Mouse (Mus musculus) megakaryocyte, embryonic 14.5 days (primary cell): ENCODE measurements at regions not wholly inside any gene's neighbourhood (a gene's known extent, or its start where the extent isn't known, plus 50 kb on each side); places are given as distances from the start of the nearest gene placed in this dataset.

Experiments
- FLI1 ChIP-seq: IDR thresholded peaks from 2 replicates; pipeline ENCODE4 v1.6.1; 2012; ENCODE audit warnings: low read length, inconsistent platforms, mixed read lengths
- GATA1 ChIP-seq: IDR thresholded peaks from 3 replicates; pipeline ENCODE4 v1.6.1; 2012; ENCODE audit warnings: mixed read lengths, low read length, inconsistent platforms, borderline replicate concordance

DNA sequence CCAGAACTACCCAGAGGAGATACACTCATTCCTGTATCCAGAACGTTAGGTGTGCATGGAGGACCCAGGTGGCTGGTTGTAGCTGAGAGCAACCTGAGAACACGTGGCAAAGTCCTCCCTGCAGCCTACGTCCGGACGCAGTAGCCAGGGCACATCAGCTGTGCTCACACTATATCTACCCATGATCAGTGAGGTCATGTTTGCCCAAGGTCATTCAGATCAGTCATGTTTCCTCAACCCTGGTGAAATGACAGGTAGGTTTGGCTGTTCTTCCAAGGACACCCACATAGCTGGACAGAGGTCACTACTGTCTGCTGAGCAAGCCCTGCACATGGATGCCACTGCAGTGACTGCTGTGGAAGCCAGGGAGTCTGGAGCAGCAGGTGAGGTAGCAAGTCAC lies 109.8 kb upstream of the Irf2bp2 start:
- TF ChIP-seq GATA1, result no peak
- TF ChIP-seq FLI1, result no peak
